Mouse (Mus musculus) brown adipose tissue, adult 24 weeks (tissue): ENCODE results near the gene Agbl4. TPM values are rescaled to one million over a fixed set of nuclear protein-coding genes. Genes with fewer than 3 reads are reported as not detected.

Experiments used
- H3K27ac ChIP-seq: fragments of 200-500 bp; replicated peaks from 2 replicates; pipeline ENCODE4 v1.5.1; 2012; ENCODE audit warnings: low read depth, mild to moderate bottlenecking, low read length
- H3K4me1 ChIP-seq: fragments of 200-500 bp; 2 replicates; pipeline ENCODE4 v1.6.1; 2012; ENCODE audit warnings: low read length, mixed read lengths; ENCODE audit not compliant: control insufficient read depth, insufficient read depth, insufficient read length
- H3K4me3 ChIP-seq: fragments of 200-500 bp; 2 replicates; pipeline ENCODE4 v1.5.1; 2012; ENCODE audit warnings: low read depth, mild to moderate bottlenecking, low read length, moderate library complexity; ENCODE audit not compliant: insufficient read depth
- polyA plus RNA-seq: library from polyadenylated mRNA; stranded (reverse); fragments of >200 nt; gene quantifications from 2 replicates; pipeline ENCODE4 v1.2.4, GENCODE M21; 2012; ENCODE audit not compliant: missing spikeins, insufficient read depth, insufficient read length

The Agbl4 gene
- polyA plus RNA-seq, 1 experiment = not detected

- H3K4me3 ChIP-seq = no peak overlapping the region
- peaks cover 2% of the 10 kb centered on the region; the same call in 1 of the 2 replicates for H3K4me1 ChIP-seq
- no peak overlapping the region for H3K27ac ChIP-seq
Measured at GRCm38 (mm10) chr4:111663730-111664129, 1266.3 kb downstream of the Agbl4 start.

GRCm38 (mm10) chr4:111664146-111664545, 1266.7 kb downstream of the Agbl4 start:
- H3K27ac ChIP-seq = no peak overlapping the region
- H3K4me3 ChIP-seq = no peak overlapping the region
- peaks cover 2% of the 10 kb centered on the region; the same call in 1 of the 2 replicates for H3K4me1 ChIP-seq

- Histone ChIP-seq H3K4me3 (no peak overlapping the region), H3K27ac (no peak overlapping the region), H3K4me1 (peaks cover 2% of the 10 kb centered on the region; the same call in 1 of the 2 replicates)
Measured at GRCm38 (mm10) chr4:111666713-111667112, 1269.3 kb downstream of the Agbl4 start.

GRCm38 (mm10) chr4:111669369-111669768, 1271.9 kb downstream of the Agbl4 start:
- Histone ChIP-seq H3K4me3 (no peak overlapping the region), H3K27ac (no peak overlapping the region)

GRCm38 (mm10) chr4:111670566-111671421, 1273.3 kb downstream of the Agbl4 start:
- no peaks in the 10 kb centered on the region for H3K4me1 ChIP-seq
- no peak overlapping the region for H3K27ac ChIP-seq
- no peak overlapping the region for H3K4me3 ChIP-seq

More at GRCm38 (mm10) chr4:111669369-111669768, 1271.9 kb downstream of the Agbl4 start:
- H3K4me1 ChIP-seq = peaks cover under 1% of the 10 kb centered on the region; the same call in 1 of the 2 replicates

GRCm38 (mm10) chr4:111671440-111671839, 1274.0 kb downstream of the Agbl4 start:
- H3K4me1 ChIP-seq = no peaks in the 10 kb centered on the region
- H3K27ac ChIP-seq = no peak overlapping the region
- H3K4me3 ChIP-seq = no peak overlapping the region

GRCm38 (mm10) chr4:111673904-111674303, 1276.4 kb downstream of the Agbl4 start:
- Histone ChIP-seq H3K4me1 (no peaks in the 10 kb centered on the region), H3K4me3 (no peak overlapping the region), H3K27ac (no peak overlapping the region)

GRCm38 (mm10) chr4:111681926-111682325, 1284.5 kb downstream of the Agbl4 start:
- H3K27ac ChIP-seq = no peak overlapping the region
- no peak overlapping the region for H3K4me3 ChIP-seq
- H3K4me1 ChIP-seq = no peaks in the 10 kb centered on the region

- H3K27ac ChIP-seq = no peak overlapping the region
- no peak overlapping the region for H3K4me3 ChIP-seq
Measured at GRCm38 (mm10) chr4:111682793-111683192, 1285.3 kb downstream of the Agbl4 start.

GRCm38 (mm10) chr4:111683843-111684242, 1286.4 kb downstream of the Agbl4 start:
- no peak overlapping the region for H3K4me3 ChIP-seq
- no peaks in the 10 kb centered on the region for H3K4me1 ChIP-seq
- no peak overlapping the region for H3K27ac ChIP-seq

More at GRCm38 (mm10) chr4:111682793-111683192, 1285.3 kb downstream of the Agbl4 start:
- H3K4me1 ChIP-seq = no peaks in the 10 kb centered on the region

GRCm38 (mm10) chr4:111685951-111686350, 1288.5 kb downstream of the Agbl4 start:
- Histone ChIP-seq H3K4me3 (no peak overlapping the region), H3K27ac (no peak overlapping the region), H3K4me1 (no peaks in the 10 kb centered on the region)

GRCm38 (mm10) chr4:111686951-111687350, 1289.5 kb downstream of the Agbl4 start:
- Histone ChIP-seq H3K4me3 (peak overlapping the region; percentile 57), H3K27ac (no peak overlapping the region), H3K4me1 (no peaks in the 10 kb centered on the region)

- Histone ChIP-seq H3K27ac (no peak overlapping the region), H3K4me3 (peak overlapping the region; percentile 38; the same call in 1 of the 2 replicates), H3K4me1 (no peaks in the 10 kb centered on the region)
Measured at GRCm38 (mm10) chr4:111687613-111688012, 1290.2 kb downstream of the Agbl4 start.

- H3K4me1 ChIP-seq = no peaks in the 10 kb centered on the region
- H3K27ac ChIP-seq = no peak overlapping the region
- H3K4me3 ChIP-seq = no peak overlapping the region
Measured at GRCm38 (mm10) chr4:111691057-111691543, 1293.6 kb downstream of the Agbl4 start.

- H3K4me3 ChIP-seq = no peak overlapping the region
- H3K4me1 ChIP-seq = no peaks in the 10 kb centered on the region; the same call in 1 of the 2 replicates
- H3K27ac ChIP-seq = no peak overlapping the region
Measured at GRCm38 (mm10) chr4:111701381-111701780, 1303.9 kb downstream of the Agbl4 start.

- Histone ChIP-seq H3K4me3 (no peak overlapping the region), H3K27ac (no peak overlapping the region), H3K4me1 (no peaks in the 10 kb centered on the region; the same call in 1 of the 2 replicates)
Measured at GRCm38 (mm10) chr4:111704126-111704525, 1306.7 kb downstream of the Agbl4 start.
